In the genomic region with DNA sequence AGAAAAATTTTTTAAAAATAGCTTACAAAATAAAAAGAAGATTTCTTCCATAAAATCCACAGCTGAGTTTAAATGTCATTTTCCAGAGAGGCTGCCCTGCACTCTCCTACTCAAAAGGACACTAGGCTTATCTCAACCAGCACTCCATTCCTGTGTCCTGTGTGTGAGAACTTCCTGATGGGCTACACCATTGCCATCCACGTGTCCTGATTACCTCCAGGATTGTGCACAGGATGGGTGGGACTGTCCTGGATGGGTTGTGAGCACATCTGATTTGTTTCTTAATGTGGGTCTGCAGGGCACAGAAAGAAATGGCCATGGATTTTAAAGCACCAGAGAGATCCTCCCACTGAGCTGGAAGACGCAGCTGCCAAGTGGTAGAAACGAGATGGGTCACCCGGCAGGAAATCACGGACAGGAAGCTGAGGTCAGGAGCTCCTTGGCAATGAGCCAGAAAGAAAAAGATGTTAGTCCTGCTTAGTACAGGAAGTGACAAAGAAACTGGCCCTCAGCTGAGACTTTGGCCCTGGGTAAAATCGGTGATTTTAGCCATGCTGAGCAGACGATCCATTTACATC, we compare ENCODE assay signal across 9 mouse cellular contexts.
DNase-seq lines count a peak whose midpoint lies in the region; ATAC-seq lines count a peak whose summit lies in the region.
"Had no signal": no experiment of that assay in that cellular context is flagged by ENCODE, and none has a peak within 500 bp of the region (broad histone marks: within the 10 kb centered on the region; RNA-seq: fewer than 3 reads in every experiment).

No protein-coding gene starts in this region.

- peak; percentile 11 for DNase-seq in gastrocnemius, postnatal 14 days
- no peak for DNase-seq in gastrocnemius, postnatal 4 days (ENCODE audit: low spot score in 2 of 2)
- peak; percentile 12 for DNase-seq in adrenal gland, postnatal 25 days
- DNase-seq in heart, postnatal 14 days: peak; percentile 24 to 50
- DNase-seq in right cerebral cortex, postnatal 4 days: no peak
- DNase-seq in ovary, postnatal 14 days (ENCODE audit: low spot score): no peak
- DNase-seq in urinary bladder, postnatal 10 days (ENCODE audit: low spot score): no peak

- no peaks in the 10 kb centered on the region for H3K27me3 ChIP-seq in lung, embryonic 15.5 days
- H3K27me3 ChIP-seq: limb, embryonic 15.5 days had no signal

- intact Hi-C loops in gastrocnemius, postnatal 14 days (cut with DNase I; ENCODE audit: low total_unique reads): no loop called here
- intact Hi-C loops in heart, postnatal 14 days (cut with DNase I): no loop called here

- H3K9me3 ChIP-seq in lung, embryonic 15.5 days: no peaks in the 10 kb centered on the region
- H3K9me3 ChIP-seq: limb, embryonic 15.5 days had no signal

- peak; percentile 77 for ATAC-seq in lung, embryonic 15.5 days (ENCODE audit: borderline replicate concordance, extremely low read depth, low FRiP score, low TSS enrichment)

- H3K27ac ChIP-seq in lung, embryonic 15.5 days: peak overlapping the region; percentile 42
- H3K27ac ChIP-seq: limb, embryonic 15.5 days had no signal

- 16% methylated on average over 7 of the region's 7 CpGs for WGBS in lung, embryonic 15.5 days

- H3K4me1 ChIP-seq in lung, embryonic 15.5 days: peaks cover 4% of the 10 kb centered on the region; the same call in 1 of the 2 replicates

- no peak overlapping the region for H3K4me3 ChIP-seq in lung, embryonic 15.5 days
- H3K4me3 ChIP-seq: limb, embryonic 15.5 days had no signal

- H3K9ac ChIP-seq in lung, embryonic 15.5 days: no peak overlapping the region
- H3K9ac ChIP-seq: limb, embryonic 15.5 days had no signal

- no peaks in the 10 kb centered on the region for H3K36me3 ChIP-seq in lung, embryonic 15.5 days
- H3K36me3 ChIP-seq: limb, embryonic 15.5 days had no signal

- H3K4me2 ChIP-seq in lung, embryonic 15.5 days: no peak overlapping the region
- H3K4me2 ChIP-seq: limb, embryonic 15.5 days had no signal

Comparison
In these comparisons a context has a peak if more than half of its experiments do, and no peak if none do; other contexts are left out.
1. DNase-seq: peak in gastrocnemius, postnatal 14 days (single experiment), adrenal gland, postnatal 25 days (single experiment) and heart, postnatal 14 days (2 of 2); none in gastrocnemius, postnatal 4 days (0 of 2), right cerebral cortex, postnatal 4 days (single experiment), ovary, postnatal 14 days (single experiment) and urinary bladder, postnatal 10 days (single experiment).